Mouse (Mus musculus) neural tube, embryonic 14.5 days (tissue): ENCODE measurements around the gene F830045P16Rik. TPM values are rescaled to one million over a fixed set of nuclear protein-coding genes. Genes with fewer than 3 reads are reported as not detected.

Experiments used
- ATAC-seq: fragments of 200-750 bp; cut with Nextera tagmentation; 2 replicates; pipeline ENCODE4 v1.8.0; 2017; ENCODE audit warnings: low read depth, mild to moderate bottlenecking, moderate TSS enrichment, moderate library complexity
- H3K27ac ChIP-seq: fragments of 300-500 bp; sonication (generic); 2 replicates; pipeline ENCODE4 v1.5.1; 2014; ENCODE audit warnings: low read depth, mild to moderate bottlenecking, control low read depth, low read length, moderate library complexity, mixed read lengths
- H3K27me3 ChIP-seq: fragments of 300-500 bp; sonication (generic); 2 replicates; pipeline ENCODE4 v1.6.1; 2014; ENCODE audit warnings: low read length; ENCODE audit not compliant: control insufficient read depth, insufficient read depth
- H3K36me3 ChIP-seq: fragments of 300-500 bp; sonication (generic); 2 replicates; pipeline ENCODE4 v1.6.1; 2014; ENCODE audit warnings: low read length, mixed read lengths; ENCODE audit not compliant: control insufficient read depth, insufficient read depth
- H3K4me1 ChIP-seq: fragments of 300-500 bp; sonication (generic); 2 replicates; pipeline ENCODE4 v1.6.1; 2014; ENCODE audit warnings: low read length; ENCODE audit not compliant: control insufficient read depth, insufficient read depth
- H3K4me2 ChIP-seq: fragments of 300-500 bp; sonication (generic); 2 replicates; pipeline ENCODE4 v1.6.1; 2014; ENCODE audit warnings: mild to moderate bottlenecking, low read depth, low read length, control low read depth
- H3K4me3 ChIP-seq: fragments of 300-500 bp; sonication (generic); 2 replicates; pipeline ENCODE4 v1.5.1; 2014; ENCODE audit warnings: low read depth, low read length, control low read depth, mixed read lengths
- H3K9ac ChIP-seq: fragments of 300-500 bp; sonication (generic); replicated peaks from 2 replicates; pipeline ENCODE4 v1.6.1; 2014; ENCODE audit warnings: low read depth, mild to moderate bottlenecking, control low read depth, low read length, mixed read lengths
- H3K9me3 ChIP-seq: fragments of 300-500 bp; sonication (generic); 2 replicates; pipeline ENCODE4 v1.6.1; 2016; ENCODE audit warnings: low read length; ENCODE audit not compliant: control insufficient read depth
- WGBS: fragments of 180-500 bp; shearing (Covaris S2); extraction: QIAGEN DNeasy Blood & Tissue Kit; methylation state at CpG from one replicate; pipeline ENCODE4 v1.1.7; 2014; 5-methylcytosine and 5-hydroxymethylcytosine counted together
- polyA plus RNA-seq: library from polyadenylated mRNA; unstranded; fragments of >200 nt; fragmentation: Nextera tagmentation; extraction: Ambion mirVana; gene quantifications from 2 replicates; pipeline ENCODE4 v1.2.1, GENCODE M21; 2014

Gene F830045P16Rik
- polyA plus RNA-seq, 1 experiment from 2014 or later, result not detected

- ATAC-seq, result peak; percentile 44; the same call in 1 of the 2 replicates
- H3K9me3 ChIP-seq, result no peaks in the 10 kb centered on the region
- no peak overlapping the region for H3K27ac ChIP-seq
- no peaks in the 10 kb centered on the region for H3K36me3 ChIP-seq
- H3K4me1 ChIP-seq, result no peaks in the 10 kb centered on the region
- no peak overlapping the region for H3K9ac ChIP-seq
- H3K4me2 ChIP-seq, result no peak overlapping the region
- H3K4me3 ChIP-seq, result no peak overlapping the region
- no peaks in the 10 kb centered on the region for H3K27me3 ChIP-seq
- WGBS, result 43% methylated on average over 9 of the region's 9 CpGs
Measured at GRCm38 (mm10) chr2:129549537-129550135, 13.2 kb upstream of the F830045P16Rik start.

GRCm38 (mm10) chr2:129546772-129547171 lies 10.4 kb upstream of the F830045P16Rik start:
- 19% methylated on average over 3 of the region's 3 CpGs for WGBS
- ATAC-seq, result no peak

GRCm38 (mm10) chr2:129545596-129545995 lies 9.2 kb upstream of the F830045P16Rik start:
- WGBS, result 89% methylated on average over 7 of the region's 7 CpGs
- ATAC-seq, result no peak
- no peak overlapping the region for H3K4me3 ChIP-seq
- H3K4me1 ChIP-seq, result no peaks in the 10 kb centered on the region
- no peak overlapping the region for H3K9ac ChIP-seq
- H3K27ac ChIP-seq, result no peak overlapping the region
- no peaks in the 10 kb centered on the region for H3K9me3 ChIP-seq
- H3K27me3 ChIP-seq, result no peaks in the 10 kb centered on the region
- no peak overlapping the region for H3K4me2 ChIP-seq
- no peaks in the 10 kb centered on the region for H3K36me3 ChIP-seq

More at GRCm38 (mm10) chr2:129546772-129547171, 10.4 kb upstream of the F830045P16Rik start:
- no peak overlapping the region for H3K4me2 ChIP-seq
- H3K4me1 ChIP-seq, result no peaks in the 10 kb centered on the region
- no peak overlapping the region for H3K4me3 ChIP-seq
- no peak overlapping the region for H3K9ac ChIP-seq
- H3K36me3 ChIP-seq, result no peaks in the 10 kb centered on the region
- H3K27ac ChIP-seq, result no peak overlapping the region
- H3K27me3 ChIP-seq, result no peaks in the 10 kb centered on the region
- no peaks in the 10 kb centered on the region for H3K9me3 ChIP-seq

- Histone ChIP-seq H3K9me3 (no peaks in the 10 kb centered on the region), H3K36me3 (no peaks in the 10 kb centered on the region), H3K27me3 (no peaks in the 10 kb centered on the region), H3K4me2 (no peak overlapping the region), H3K4me3 (no peak overlapping the region), H3K9ac (no peak overlapping the region), H3K27ac (no peak overlapping the region), H3K4me1 (no peaks in the 10 kb centered on the region)
- no peak for ATAC-seq
- 76% methylated on average over 3 of the region's 3 CpGs for WGBS
Measured at GRCm38 (mm10) chr2:129544919-129545318, 8.5 kb upstream of the F830045P16Rik start.

GRCm38 (mm10) chr2:129544448-129544847 lies 8.0 kb upstream of the F830045P16Rik start:
- Histone ChIP-seq H3K9ac (no peak overlapping the region), H3K4me2 (no peak overlapping the region), H3K4me3 (no peak overlapping the region), H3K4me1 (no peaks in the 10 kb centered on the region), H3K27ac (no peak overlapping the region), H3K27me3 (no peaks in the 10 kb centered on the region), H3K9me3 (no peaks in the 10 kb centered on the region), H3K36me3 (no peaks in the 10 kb centered on the region)
- WGBS, result 30% methylated on average over 4 of the region's 4 CpGs
- ATAC-seq, result no peak

GRCm38 (mm10) chr2:129540036-129540435 lies 3.6 kb upstream of the F830045P16Rik start:
- 66% methylated on average over 3 of the region's 3 CpGs for WGBS
- Histone ChIP-seq H3K9me3 (no peaks in the 10 kb centered on the region), H3K4me1 (no peaks in the 10 kb centered on the region), H3K9ac (no peak overlapping the region), H3K36me3 (no peaks in the 10 kb centered on the region), H3K4me2 (no peak overlapping the region), H3K27ac (no peak overlapping the region), H3K4me3 (no peak overlapping the region), H3K27me3 (no peaks in the 10 kb centered on the region)
- ATAC-seq, result no peak

GRCm38 (mm10) chr2:129539175-129539574 lies 2.8 kb upstream of the F830045P16Rik start:
- Histone ChIP-seq H3K4me1 (no peaks in the 10 kb centered on the region), H3K4me2 (no peak overlapping the region), H3K36me3 (no peaks in the 10 kb centered on the region), H3K9ac (no peak overlapping the region), H3K27me3 (no peaks in the 10 kb centered on the region), H3K27ac (no peak overlapping the region), H3K9me3 (no peaks in the 10 kb centered on the region), H3K4me3 (no peak overlapping the region)
- no peak for ATAC-seq
- WGBS, result 69% methylated on average over 4 of the region's 4 CpGs

- ATAC-seq, result no peak
- H3K36me3 ChIP-seq, result no peaks in the 10 kb centered on the region
- 91% methylated on average over 4 of the region's 4 CpGs for WGBS
- H3K9ac ChIP-seq, result no peak overlapping the region
- H3K4me2 ChIP-seq, result no peak overlapping the region
- H3K9me3 ChIP-seq, result no peaks in the 10 kb centered on the region
- H3K27ac ChIP-seq, result no peak overlapping the region
- H3K4me3 ChIP-seq, result no peak overlapping the region
- H3K27me3 ChIP-seq, result no peaks in the 10 kb centered on the region
- no peaks in the 10 kb centered on the region for H3K4me1 ChIP-seq
Measured at GRCm38 (mm10) chr2:129537926-129538325, 1.5 kb upstream of the F830045P16Rik start.

GRCm38 (mm10) chr2:129537360-129537759 lies 958 bp upstream of the F830045P16Rik start:
- H3K36me3 ChIP-seq, result no peaks in the 10 kb centered on the region
- H3K9me3 ChIP-seq, result no peaks in the 10 kb centered on the region
- no peak overlapping the region for H3K9ac ChIP-seq
- no peak overlapping the region for H3K4me2 ChIP-seq
- no peak overlapping the region for H3K4me3 ChIP-seq
- WGBS, result 22% methylated on average over 7 of the region's 7 CpGs
- H3K27ac ChIP-seq, result no peak overlapping the region
- H3K27me3 ChIP-seq, result no peaks in the 10 kb centered on the region
- H3K4me1 ChIP-seq, result no peaks in the 10 kb centered on the region
- no peak for ATAC-seq
